Mouse (Mus musculus) forebrain, embryonic 14.5 days (tissue): ENCODE measurements around the gene Gm49388. TPM values are rescaled to one million over a fixed set of nuclear protein-coding genes. Genes with fewer than 3 reads are reported as not detected.
A peak's percentile ranks its signal among the peaks of the same experiment; 100 is the strongest.

Experiments
- ATAC-seq: fragments of 200-750 bp; cut with Nextera tagmentation; 2 replicates; pipeline ENCODE4 v1.8.0; 2017; ENCODE audit warnings: mild to moderate bottlenecking, moderate library complexity
- DNase-seq: peaks from one replicate; pipeline ENCODE4 v3.0.0-alpha.2; 2015; ENCODE audit warnings: low spot score
- H3K27ac ChIP-seq: fragments of 300-500 bp; sonication (generic); 2 replicates; pipeline ENCODE4 v1.5.1; 2014; ENCODE audit warnings: low read depth, mild to moderate bottlenecking, control low read depth, low read length, moderate library complexity
- H3K27me3 ChIP-seq: fragments of 300-500 bp; sonication (generic); replicated peaks from 2 replicates; pipeline ENCODE4 v1.6.1; 2014; ENCODE audit warnings: low read length, control low read depth, mixed read lengths; ENCODE audit not compliant: control insufficient read depth, insufficient read depth
- H3K36me3 ChIP-seq: fragments of 300-500 bp; sonication (generic); 2 replicates; pipeline ENCODE4 v1.6.1; 2014; ENCODE audit warnings: low read length, control low read depth; ENCODE audit not compliant: control insufficient read depth, insufficient read depth
- H3K4me1 ChIP-seq: fragments of 300-500 bp; sonication (generic); 2 replicates; pipeline ENCODE4 v1.6.1; 2014; ENCODE audit warnings: antibody characterized with exemption, low read length, control low read depth; ENCODE audit not compliant: control insufficient read depth, insufficient read depth
- H3K4me2 ChIP-seq: fragments of 300-500 bp; sonication (generic); 2 replicates; pipeline ENCODE4 v1.6.1; 2014; ENCODE audit warnings: mild to moderate bottlenecking, control low read depth, low read length
- H3K4me3 ChIP-seq: fragments of 300-500 bp; sonication (generic); 2 replicates; pipeline ENCODE4 v1.5.1; 2014; ENCODE audit warnings: low read depth, low read length, control low read depth
- H3K9ac ChIP-seq: fragments of 300-500 bp; sonication (generic); 2 replicates; pipeline ENCODE4 v1.6.1; 2014; ENCODE audit warnings: mild to moderate bottlenecking, low read length, control low read depth, moderate library complexity
- H3K9me3 ChIP-seq: fragments of 300-500 bp; sonication (generic); replicated peaks from 2 replicates; pipeline ENCODE4 v1.6.1; 2016; ENCODE audit warnings: low read length, control low read depth, mixed read lengths; ENCODE audit not compliant: control insufficient read depth
- WGBS: fragments of 180-500 bp; shearing (Covaris S2); extraction: QIAGEN DNeasy Blood & Tissue Kit; methylation state at CpG from one replicate; pipeline ENCODE4 v1.1.7; 2014; 5-methylcytosine and 5-hydroxymethylcytosine counted together
- polyA plus RNA-seq: library from polyadenylated mRNA; unstranded; fragments of >200 nt; fragmentation: Nextera tagmentation; extraction: Ambion mirVana; gene quantifications from 2 replicates; pipeline ENCODE4 v1.2.1, GENCODE M21; 2014

Gm49388 gene
- polyA plus RNA-seq, 1 experiment from 2014 or later: not detected

GRCm38 (mm10) chr7:127765756-127766155 is 19.7 kb upstream of the Gm49388 start:
- peaks cover 65% of the 10 kb centered on the region for H3K36me3 ChIP-seq
- ATAC-seq: no peak

GRCm38 (mm10) chr7:127766851-127767609 is 18.4 kb upstream of the Gm49388 start:
- H3K4me3 ChIP-seq: no peak overlapping the region
- H3K9me3 ChIP-seq: no peaks in the 10 kb centered on the region
- no peaks in the 10 kb centered on the region for H3K27me3 ChIP-seq
- ATAC-seq (no peak), DNase-seq (no peak)
- no peak overlapping the region for H3K9ac ChIP-seq
- peaks cover 21% of the 10 kb centered on the region; the same call in 1 of the 2 replicates for H3K4me1 ChIP-seq
- H3K27ac ChIP-seq: no peak overlapping the region
- 82% methylated on average over 17 of the region's 17 CpGs for WGBS
- peaks cover 59% of the 10 kb centered on the region for H3K36me3 ChIP-seq
- H3K4me2 ChIP-seq: no peak overlapping the region

More at GRCm38 (mm10) chr7:127765756-127766155, 19.7 kb upstream of the Gm49388 start:
- Histone ChIP-seq H3K9me3 (no peaks in the 10 kb centered on the region), H3K4me3 (no peak overlapping the region), H3K27ac (no peak overlapping the region), H3K27me3 (no peaks in the 10 kb centered on the region), H3K4me2 (no peak overlapping the region), H3K9ac (no peak overlapping the region), H3K4me1 (peaks cover 18% of the 10 kb centered on the region; the same call in 1 of the 2 replicates)
- 92% methylated on average over 2 of the region's 2 CpGs for WGBS
- DNase-seq: no peak

GRCm38 (mm10) chr7:127767671-127768345 is 17.6 kb upstream of the Gm49388 start:
- Histone ChIP-seq H3K4me3 (no peak overlapping the region), H3K27me3 (no peaks in the 10 kb centered on the region), H3K4me2 (no peak overlapping the region), H3K36me3 (peaks cover 55% of the 10 kb centered on the region), H3K9ac (no peak overlapping the region), H3K27ac (no peak overlapping the region), H3K9me3 (no peaks in the 10 kb centered on the region), H3K4me1 (peaks cover 21% of the 10 kb centered on the region; the same call in 1 of the 2 replicates)
- no peak for ATAC-seq
- 92% methylated on average over 19 of the region's 19 CpGs for WGBS
- no peak for DNase-seq

GRCm38 (mm10) chr7:127768346-127768996 is 16.9 kb upstream of the Gm49388 start:
- 45% methylated on average over 13 of the region's 13 CpGs for WGBS
- ATAC-seq: no peak; the same call in none of the 2 replicates
- H3K9me3 ChIP-seq: no peaks in the 10 kb centered on the region
- H3K36me3 ChIP-seq: peaks cover 50% of the 10 kb centered on the region
- no peak overlapping the region for H3K9ac ChIP-seq
- H3K27ac ChIP-seq: no peak overlapping the region
- H3K4me1 ChIP-seq: peaks cover 21% of the 10 kb centered on the region; the same call in 1 of the 2 replicates
- no peak overlapping the region for H3K4me3 ChIP-seq
- H3K4me2 ChIP-seq: peak overlapping the region; percentile 80; the same call in 1 of the 2 replicates
- no peak for DNase-seq
- H3K27me3 ChIP-seq: no peaks in the 10 kb centered on the region

GRCm38 (mm10) chr7:127768997-127769593 is 16.3 kb upstream of the Gm49388 start:
- Histone ChIP-seq H3K27ac (peak overlapping the region; percentile 52; the same call in 1 of the 2 replicates), H3K4me1 (peaks cover 21% of the 10 kb centered on the region; the same call in 1 of the 2 replicates), H3K4me2 (peak overlapping the region; percentile 80), H3K27me3 (no peaks in the 10 kb centered on the region), H3K9ac (peak overlapping the region; percentile 73; the same call in 1 of the 2 replicates), H3K4me3 (peak overlapping the region; percentile 38), H3K36me3 (peaks cover 44% of the 10 kb centered on the region), H3K9me3 (no peaks in the 10 kb centered on the region)
- ATAC-seq: peak; percentile 90
- peak; percentile 98 for DNase-seq
- 0% methylated on average over 16 of the region's 16 CpGs for WGBS

- H3K4me3 ChIP-seq: peak within 1 kb of the TSS; percentile 38
- no peaks in the 10 kb centered on the region for H3K9me3 ChIP-seq
- under 1% methylated on average over 24 of the region's 24 CpGs for WGBS
- H3K27me3 ChIP-seq: no peaks in the 10 kb centered on the region
- H3K9ac ChIP-seq: peak within 1 kb of the TSS; percentile 73
- peaks cover 21% of the 10 kb centered on the region; the same call in 1 of the 2 replicates for H3K4me1 ChIP-seq
- ATAC-seq (peak; percentile 75), DNase-seq (peak; percentile 75)
- H3K4me2 ChIP-seq: peak within 1 kb of the TSS; percentile 80
- H3K27ac ChIP-seq: peak within 1 kb of the TSS; percentile 52; the same call in 1 of the 2 replicates
- H3K36me3 ChIP-seq: peaks cover 38% of the 10 kb centered on the region
These were observed 15.8 kb upstream of the Gm49388 start, which contains the start of gene Orai3 for GRCm38 (mm10) chr7:127769651-127770038. Gene Orai3 (plus strand): TSS chr7:127769815.

- WGBS: 8% methylated on average over 27 of the region's 27 CpGs
- peaks cover 21% of the 10 kb centered on the region; the same call in 1 of the 2 replicates for H3K4me1 ChIP-seq
- H3K9me3 ChIP-seq: no peaks in the 10 kb centered on the region
- H3K9ac ChIP-seq: peak overlapping the region; percentile 73
- peaks cover 32% of the 10 kb centered on the region for H3K36me3 ChIP-seq
- DNase-seq (peak; percentile 31), ATAC-seq (peak; percentile 21)
- H3K27ac ChIP-seq: peak overlapping the region; percentile 52; the same call in 1 of the 2 replicates
- H3K27me3 ChIP-seq: no peaks in the 10 kb centered on the region
- H3K4me3 ChIP-seq: peak overlapping the region; percentile 38
- peak overlapping the region; percentile 80 for H3K4me2 ChIP-seq
These were observed 15.1 kb upstream of the Gm49388 start for GRCm38 (mm10) chr7:127770039-127770905.
